Mouse (Mus musculus): Measurements from ENCODE around the gene Foxo1. TPM values are rescaled to one million over a fixed set of nuclear protein-coding genes. Genes with fewer than 3 reads are reported as not detected.
A peak's percentile ranks its signal among the peaks of the same experiment; 100 is the strongest.

The Foxo1 gene
- 10 to 100 TPM; 10.1 to 32.8 TPM for total RNA-seq (2021)
- long read RNA-seq, experiment 1, full-length matches to known transcripts, result 14 of 21 reads
- long read RNA-seq, experiment 1, partial matches to known transcripts, result 5 of 21 reads
- long read RNA-seq, experiment 1, other reads (novel, unspliced or antisense), result 2 of 21 reads
- long read RNA-seq, experiment 2, full-length matches to known transcripts, result 14 of 20 reads
- long read RNA-seq, experiment 2, partial matches to known transcripts, result 4 of 20 reads
- long read RNA-seq, experiment 2, other reads (novel, unspliced or antisense), result 2 of 20 reads

GRCm38 (mm10) chr3:52267652-52268486, at the start of gene Foxo1:
Gene Foxo1, plus strand, starts transcription at chr3:52268336.
- intact Hi-C loops (cut with DNase I; ENCODE audit: low total_unique reads), result no loop called here
- DNase-seq, result peak; percentile 90

- intact Hi-C loops (cut with DNase I; ENCODE audit: low total_unique reads), result no loop called here
- DNase-seq, result no peak
Observed at GRCm38 (mm10) chr3:52218864-52219263, 49.3 kb upstream of the Foxo1 start.

GRCm38 (mm10) chr3:52221082-52221481, 47.1 kb upstream of the Foxo1 start:
- intact Hi-C loops (cut with DNase I; ENCODE audit: low total_unique reads), result no loop called here
- DNase-seq, result no peak

- intact Hi-C loops (cut with DNase I; ENCODE audit: low total_unique reads), result no loop called here
- DNase-seq, result no peak
Observed at GRCm38 (mm10) chr3:52221931-52222330, 46.2 kb upstream of the Foxo1 start.

- no peak for DNase-seq
- intact Hi-C loops (cut with DNase I; ENCODE audit: low total_unique reads), result no loop called here
Observed at GRCm38 (mm10) chr3:52236488-52236887, 31.6 kb upstream of the Foxo1 start.

GRCm38 (mm10) chr3:52237136-52237535, 31.0 kb upstream of the Foxo1 start:
- no peak for DNase-seq
- intact Hi-C loops (cut with DNase I; ENCODE audit: low total_unique reads), result no loop called here

GRCm38 (mm10) chr3:52241062-52241461, 27.1 kb upstream of the Foxo1 start:
- intact Hi-C loops (cut with DNase I; ENCODE audit: low total_unique reads), result loop anchor here (10.0 kb wide), 2 partner anchors 666 to 1214 kb away; no protein-coding TSS in a partner anchor

GRCm38 (mm10) chr3:52242457-52243105, 25.6 kb upstream of the Foxo1 start:
- peak; percentile 47 for DNase-seq
- intact Hi-C loops (cut with DNase I; ENCODE audit: low total_unique reads), result loop anchor here (10.0 kb wide), 2 partner anchors 668 to 1212 kb away; no protein-coding TSS in a partner anchor

More at GRCm38 (mm10) chr3:52241062-52241461, 27.1 kb upstream of the Foxo1 start:
- no peak for DNase-seq

- intact Hi-C loops (cut with DNase I; ENCODE audit: low total_unique reads), result loop anchor here (10.0 kb wide), 2 partner anchors 669 to 1211 kb away; no protein-coding TSS in a partner anchor
- peak; percentile 29 for DNase-seq
Observed at GRCm38 (mm10) chr3:52243271-52244021, 24.7 kb upstream of the Foxo1 start.

GRCm38 (mm10) chr3:52245996-52246830, 21.9 kb upstream of the Foxo1 start:
- no peak for DNase-seq
- intact Hi-C loops (cut with DNase I; ENCODE audit: low total_unique reads), result loop anchor here (10.0 kb wide), 2 partner anchors 671 to 1209 kb away; no protein-coding TSS in a partner anchor

GRCm38 (mm10) chr3:52251184-52251583, 17.0 kb upstream of the Foxo1 start:
- DNase-seq, result no peak
- intact Hi-C loops (cut with DNase I; ENCODE audit: low total_unique reads), result loop anchor here (10.0 kb wide), 1 partner anchor 724 kb away; no protein-coding TSS in a partner anchor

- intact Hi-C loops (cut with DNase I; ENCODE audit: low total_unique reads), result loop anchor here (10.0 kb wide), 1 partner anchor 721 kb away; no protein-coding TSS in a partner anchor
- no peak for DNase-seq
Observed at GRCm38 (mm10) chr3:52253656-52254461, 14.3 kb upstream of the Foxo1 start.

GRCm38 (mm10) chr3:52254496-52254895, 13.6 kb upstream of the Foxo1 start:
- intact Hi-C loops (cut with DNase I; ENCODE audit: low total_unique reads), result loop anchor here (10.0 kb wide), 1 partner anchor 720 kb away; no protein-coding TSS in a partner anchor
- no peak for DNase-seq

- peak; percentile 70 for DNase-seq
- intact Hi-C loops (cut with DNase I; ENCODE audit: low total_unique reads), result loop anchor here (2.0 to 10.0 kb wide), 3 partner anchors 584 to 747 kb away; no protein-coding TSS in a partner anchor
Observed at GRCm38 (mm10) chr3:52257782-52258441, 10.2 kb upstream of the Foxo1 start.

GRCm38 (mm10) chr3:52258532-52258931, 9.6 kb upstream of the Foxo1 start:
- peak; percentile 36 for DNase-seq
- intact Hi-C loops (cut with DNase I; ENCODE audit: low total_unique reads), result loop anchor here (5.0 to 10.0 kb wide), 2 partner anchors 584 to 716 kb away; no protein-coding TSS in a partner anchor

- intact Hi-C loops (cut with DNase I; ENCODE audit: low total_unique reads), result loop anchor here (5.0 kb wide), 1 partner anchor 495 kb away; no protein-coding TSS in a partner anchor
- DNase-seq, result peak; percentile 79
Observed at GRCm38 (mm10) chr3:52262431-52263161, 5.5 kb upstream of the Foxo1 start.
